Mouse (Mus musculus): ENCODE measurements around the gene Actr5. TPM values are rescaled to one million over a fixed set of nuclear protein-coding genes. Genes with fewer than 3 reads are reported as not detected.
A peak's percentile ranks its signal among the peaks of the same experiment; 100 is the strongest.

The Actr5 gene
- polyA plus RNA-seq, 1 experiment = 9.4 TPM

- Histone ChIP-seq H3K4me3 (ENCODE audit: insufficient read depth, low read length) (no peak overlapping the region), H3K4me1 (ENCODE audit: control insufficient read depth, insufficient read depth, low read length) (peaks cover 6% of the 10 kb centered on the region; the same call in 1 of the 2 replicates), H3K27ac (ENCODE audit: insufficient read depth, low read depth, low read length) (no peak overlapping the region)
- TF ChIP-seq CTCF (IDR thresholded peaks at IDR 0.05; ENCODE audit: low read depth, low read length) = no peak
- TF ChIP-seq POLR2A (IDR thresholded peaks at IDR 0.05; ENCODE audit: borderline replicate concordance, low read depth, low read length) = no peak
Measured at GRCm38 (mm10) chr2:158628858-158629257, 4.2 kb downstream of the Actr5 start.

GRCm38 (mm10) chr2:158629414-158629813 lies 4.7 kb downstream of the Actr5 start:
- Histone ChIP-seq H3K27ac (ENCODE audit: insufficient read depth, low read depth, low read length) (no peak overlapping the region), H3K4me3 (ENCODE audit: insufficient read depth, low read length) (no peak overlapping the region), H3K4me1 (ENCODE audit: control insufficient read depth, insufficient read depth, low read length) (peaks cover 6% of the 10 kb centered on the region; the same call in 1 of the 2 replicates)
- TF ChIP-seq CTCF (IDR thresholded peaks at IDR 0.05; ENCODE audit: low read depth, low read length) (peak; percentile 20; the same call in 1 of the 2 replicates), POLR2A (IDR thresholded peaks at IDR 0.05; ENCODE audit: borderline replicate concordance, low read depth, low read length) (no peak)

- no peak overlapping the region for H3K4me3 ChIP-seq (ENCODE audit: insufficient read depth, low read length)
- H3K27ac ChIP-seq (ENCODE audit: insufficient read depth, low read depth, low read length) = no peak overlapping the region
- TF ChIP-seq CTCF (IDR thresholded peaks at IDR 0.05; ENCODE audit: low read depth, low read length) = no peak
- no peak for TF ChIP-seq POLR2A (IDR thresholded peaks at IDR 0.05; ENCODE audit: borderline replicate concordance, low read depth, low read length)
- no peaks in the 10 kb centered on the region for H3K4me1 ChIP-seq (ENCODE audit: control insufficient read depth, insufficient read depth, low read length)
Measured at GRCm38 (mm10) chr2:158631873-158632272, 7.2 kb downstream of the Actr5 start.

- Histone ChIP-seq H3K4me1 (ENCODE audit: control insufficient read depth, insufficient read depth, low read length) (no peaks in the 10 kb centered on the region), H3K4me3 (ENCODE audit: insufficient read depth, low read length) (no peak overlapping the region), H3K27ac (ENCODE audit: insufficient read depth, low read depth, low read length) (no peak overlapping the region)
- TF ChIP-seq CTCF (IDR thresholded peaks at IDR 0.05; ENCODE audit: low read depth, low read length) (peak; percentile 87), POLR2A (IDR thresholded peaks at IDR 0.05; ENCODE audit: borderline replicate concordance, low read depth, low read length) (no peak)
Measured at GRCm38 (mm10) chr2:158641869-158642268, 17.2 kb downstream of the Actr5 start.

GRCm38 (mm10) chr2:158642587-158642986 lies 17.9 kb downstream of the Actr5 start:
- Histone ChIP-seq H3K4me1 (ENCODE audit: control insufficient read depth, insufficient read depth, low read length) (no peaks in the 10 kb centered on the region), H3K4me3 (ENCODE audit: insufficient read depth, low read length) (no peak overlapping the region), H3K27ac (ENCODE audit: insufficient read depth, low read depth, low read length) (no peak overlapping the region)
- TF ChIP-seq POLR2A (IDR thresholded peaks at IDR 0.05; ENCODE audit: borderline replicate concordance, low read depth, low read length) (no peak), CTCF (IDR thresholded peaks at IDR 0.05; ENCODE audit: low read depth, low read length) (no peak)

- Histone ChIP-seq H3K4me3 (ENCODE audit: insufficient read depth, low read length) (no peak overlapping the region), H3K27ac (ENCODE audit: insufficient read depth, low read depth, low read length) (no peak overlapping the region), H3K4me1 (ENCODE audit: control insufficient read depth, insufficient read depth, low read length) (no peaks in the 10 kb centered on the region)
- no peak for TF ChIP-seq POLR2A (IDR thresholded peaks at IDR 0.05; ENCODE audit: borderline replicate concordance, low read depth, low read length)
- TF ChIP-seq CTCF (IDR thresholded peaks at IDR 0.05; ENCODE audit: low read depth, low read length) = no peak
Measured at GRCm38 (mm10) chr2:158643791-158644190, 19.1 kb downstream of the Actr5 start.

- H3K4me3 ChIP-seq (ENCODE audit: insufficient read depth, low read length) = no peak overlapping the region
- no peak for TF ChIP-seq CTCF (IDR thresholded peaks at IDR 0.05; ENCODE audit: low read depth, low read length)
- no peak for TF ChIP-seq POLR2A (IDR thresholded peaks at IDR 0.05; ENCODE audit: borderline replicate concordance, low read depth, low read length)
- H3K27ac ChIP-seq (ENCODE audit: insufficient read depth, low read depth, low read length) = no peak overlapping the region
- H3K4me1 ChIP-seq (ENCODE audit: control insufficient read depth, insufficient read depth, low read length) = peaks cover 7% of the 10 kb centered on the region
Measured at GRCm38 (mm10) chr2:158651159-158651908, 26.6 kb downstream of the Actr5 start.

GRCm38 (mm10) chr2:158652985-158653384 lies 28.3 kb downstream of the Actr5 start:
- no peak overlapping the region for H3K27ac ChIP-seq (ENCODE audit: insufficient read depth, low read depth, low read length)
- TF ChIP-seq POLR2A (IDR thresholded peaks at IDR 0.05; ENCODE audit: borderline replicate concordance, low read depth, low read length) (no peak), CTCF (IDR thresholded peaks at IDR 0.05; ENCODE audit: low read depth, low read length) (peak; percentile 67)

GRCm38 (mm10) chr2:158654717-158655116 lies 30.0 kb downstream of the Actr5 start:
- peaks cover 7% of the 10 kb centered on the region for H3K4me1 ChIP-seq (ENCODE audit: control insufficient read depth, insufficient read depth, low read length)
- no peak overlapping the region for H3K27ac ChIP-seq (ENCODE audit: insufficient read depth, low read depth, low read length)
- TF ChIP-seq POLR2A (IDR thresholded peaks at IDR 0.05; ENCODE audit: borderline replicate concordance, low read depth, low read length) (no peak), CTCF (IDR thresholded peaks at IDR 0.05; ENCODE audit: low read depth, low read length) (no peak)
- no peak overlapping the region for H3K4me3 ChIP-seq (ENCODE audit: insufficient read depth, low read length)

More at GRCm38 (mm10) chr2:158652985-158653384, 28.3 kb downstream of the Actr5 start:
- Histone ChIP-seq H3K4me1 (ENCODE audit: control insufficient read depth, insufficient read depth, low read length) (peaks cover 7% of the 10 kb centered on the region), H3K4me3 (ENCODE audit: insufficient read depth, low read length) (no peak overlapping the region)

GRCm38 (mm10) chr2:158655806-158656205 lies 31.1 kb downstream of the Actr5 start:
- TF ChIP-seq POLR2A (IDR thresholded peaks at IDR 0.05; ENCODE audit: borderline replicate concordance, low read depth, low read length) = no peak
- no peak for TF ChIP-seq CTCF (IDR thresholded peaks at IDR 0.05; ENCODE audit: low read depth, low read length)
- Histone ChIP-seq H3K27ac (ENCODE audit: insufficient read depth, low read depth, low read length) (no peak overlapping the region), H3K4me3 (ENCODE audit: insufficient read depth, low read length) (no peak overlapping the region), H3K4me1 (ENCODE audit: control insufficient read depth, insufficient read depth, low read length) (peaks cover 7% of the 10 kb centered on the region)
